Mouse (Mus musculus) ovary, postnatal 10 days (tissue): ENCODE results near the gene Tnfsf13.
A peak's percentile ranks its signal among the peaks of the same experiment; 100 is the strongest.
"Not testable (repeated sequence)": the region's sequence is repeated elsewhere in the genome, so short reads cannot be mapped to it uniquely, and the experiment has no call there.

Experiments used
- DNase-seq: peaks from one replicate; pipeline ENCODE4 v3.0.0; 2022; ENCODE audit warnings: low spot score

Tnfsf13 gene

GRCm38 (mm10) chr11:69703814-69704612 is 18.4 kb upstream of the Tnfsf13 start:
- no peak for DNase-seq

DNA sequence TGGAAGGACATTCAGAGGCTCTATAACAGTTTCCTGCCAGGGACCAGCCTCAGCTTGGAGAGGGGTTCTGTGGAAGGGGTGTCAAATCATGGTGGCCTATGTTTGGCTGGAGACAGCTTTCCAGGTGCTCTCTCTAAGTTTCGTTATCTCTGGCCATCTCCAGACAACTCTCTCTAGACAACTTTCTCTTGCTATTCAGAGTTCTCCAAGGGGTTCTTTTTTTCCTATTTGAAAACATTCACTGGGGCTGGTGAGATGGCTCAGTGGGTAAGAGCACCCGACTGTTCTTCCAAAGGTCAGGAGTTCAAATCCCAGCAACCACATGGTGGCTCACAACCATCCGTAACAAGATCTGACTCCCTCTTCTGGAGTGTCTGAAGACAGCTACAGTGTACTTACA is 17.8 kb upstream of the Tnfsf13 start:
- DNase-seq: not testable (repeated sequence)

GRCm38 (mm10) chr11:69702886-69703285 is 17.3 kb upstream of the Tnfsf13 start:
- DNase-seq: not testable (repeated sequence)

DNA sequence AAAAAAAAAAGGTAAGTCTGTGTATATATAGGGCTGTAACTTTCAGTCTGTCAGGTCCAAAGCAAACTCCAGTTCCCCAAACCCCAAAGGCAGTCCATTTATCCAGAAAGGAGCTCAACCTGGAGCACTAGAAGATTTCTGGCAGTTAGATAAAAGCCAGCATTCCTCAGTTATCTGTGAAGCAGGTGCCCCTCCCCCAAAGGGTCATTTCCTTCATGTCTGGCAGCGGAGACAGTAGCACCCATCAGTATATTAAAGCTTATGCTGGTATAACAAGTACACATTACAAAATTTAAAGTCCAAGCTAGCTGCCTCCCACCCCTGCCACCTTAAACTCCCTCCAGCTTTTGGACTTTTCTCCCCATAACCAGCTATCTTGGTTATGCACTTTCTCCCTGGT is 14.0 kb upstream of the Tnfsf13 start:
- DNase-seq: no peak

DNA sequence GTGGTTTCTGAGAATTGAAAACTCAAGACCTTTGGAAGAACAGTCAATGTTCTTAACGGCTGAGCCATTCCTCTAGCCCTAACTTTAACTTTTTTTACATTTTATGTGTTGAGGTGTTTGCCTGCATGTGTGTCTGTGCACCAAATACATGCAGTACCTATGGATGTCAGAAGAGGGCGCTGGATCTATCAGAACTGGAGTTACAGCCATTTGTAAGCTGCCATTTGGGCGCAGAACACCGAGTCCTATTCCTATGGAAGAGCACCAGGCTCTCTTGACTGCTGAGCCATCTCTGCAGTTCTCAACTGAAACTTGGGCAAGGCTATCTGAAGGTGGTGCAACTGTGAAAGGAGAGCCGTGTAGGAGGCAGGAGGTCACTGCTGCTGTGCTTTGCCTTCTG is 13.0 kb upstream of the Tnfsf13 start:
- DNase-seq: no peak

GRCm38 (mm10) chr11:69697396-69697795 is 11.8 kb upstream of the Tnfsf13 start:
- DNase-seq: no peak

DNA sequence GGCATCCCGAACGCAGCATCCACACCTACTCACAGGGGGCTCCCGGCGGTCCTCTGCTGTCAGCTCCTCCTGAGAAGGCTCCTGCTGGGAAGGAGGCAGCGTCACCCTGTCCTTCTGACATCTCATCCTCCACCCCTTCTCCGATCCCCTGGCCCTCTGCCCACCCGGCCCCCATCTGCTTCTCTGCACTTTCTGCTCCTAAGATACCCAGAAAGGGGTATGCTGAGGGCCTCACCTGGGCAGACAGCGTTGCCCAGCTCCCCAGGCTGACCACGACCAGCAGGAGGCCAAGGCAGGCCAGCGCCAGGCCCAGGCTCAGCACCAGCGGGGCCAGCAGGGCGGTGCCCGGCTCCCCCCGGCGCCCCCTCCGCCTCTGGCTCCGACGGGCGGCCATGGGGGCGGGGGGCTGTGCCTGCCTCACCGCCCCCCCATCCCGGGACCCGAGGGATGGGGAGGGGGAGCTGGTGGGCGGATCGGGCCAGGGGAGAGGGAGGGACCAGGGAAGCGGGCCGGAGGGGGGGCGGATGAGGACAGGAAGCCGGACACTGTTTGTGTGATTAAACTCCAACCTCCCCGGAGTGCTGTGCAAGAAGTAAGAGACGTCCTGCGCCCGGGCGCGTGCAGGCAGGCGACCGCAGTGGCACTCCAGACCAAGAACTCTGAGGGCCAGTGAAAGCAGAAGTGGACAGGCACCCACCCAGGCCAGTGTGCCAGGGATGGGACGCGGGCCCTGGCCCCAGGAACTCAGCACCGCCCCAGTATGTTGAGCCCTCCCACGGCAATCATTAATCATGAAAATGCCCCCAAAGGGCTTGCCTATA is 10.0 kb upstream of the Tnfsf13 start, which contains the start of the genes Tnfsf12 and Tnfsfm13:
TSS of gene Tnfsf12 (minus strand) at position 489 of the 821 bp plus-strand sequence.
TSS of gene Tnfsfm13 (minus strand) at position 738 of the 821 bp plus-strand sequence.
- DNase-seq: peak; percentile 65

- DNase-seq: no peak
Observed at GRCm38 (mm10) chr11:69695046-69695360, 9.4 kb upstream of the Tnfsf13 start.

GRCm38 (mm10) chr11:69693421-69693965 is 7.9 kb upstream of the Tnfsf13 start:
- no peak for DNase-seq

DNA sequence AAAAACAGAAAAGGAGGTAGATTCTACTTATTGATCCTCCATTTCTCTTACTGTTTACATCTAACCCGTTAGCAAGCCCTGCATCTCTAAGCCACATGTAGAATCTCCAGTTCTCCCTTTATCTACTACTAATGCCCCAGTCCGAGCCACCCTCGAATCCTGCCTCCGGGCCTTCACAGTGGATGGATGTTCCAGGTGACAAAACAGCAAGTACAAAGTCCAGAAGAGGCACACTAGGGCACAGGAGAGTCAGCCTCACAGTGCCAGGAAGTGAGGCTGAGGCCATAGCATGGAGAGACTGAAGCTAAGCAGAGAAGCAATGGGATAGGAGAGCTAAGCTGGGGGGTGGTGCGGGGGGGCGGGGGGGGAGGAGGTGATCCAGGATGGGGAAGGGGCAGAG is 7.3 kb upstream of the Tnfsf13 start:
- no peak for DNase-seq

DNA sequence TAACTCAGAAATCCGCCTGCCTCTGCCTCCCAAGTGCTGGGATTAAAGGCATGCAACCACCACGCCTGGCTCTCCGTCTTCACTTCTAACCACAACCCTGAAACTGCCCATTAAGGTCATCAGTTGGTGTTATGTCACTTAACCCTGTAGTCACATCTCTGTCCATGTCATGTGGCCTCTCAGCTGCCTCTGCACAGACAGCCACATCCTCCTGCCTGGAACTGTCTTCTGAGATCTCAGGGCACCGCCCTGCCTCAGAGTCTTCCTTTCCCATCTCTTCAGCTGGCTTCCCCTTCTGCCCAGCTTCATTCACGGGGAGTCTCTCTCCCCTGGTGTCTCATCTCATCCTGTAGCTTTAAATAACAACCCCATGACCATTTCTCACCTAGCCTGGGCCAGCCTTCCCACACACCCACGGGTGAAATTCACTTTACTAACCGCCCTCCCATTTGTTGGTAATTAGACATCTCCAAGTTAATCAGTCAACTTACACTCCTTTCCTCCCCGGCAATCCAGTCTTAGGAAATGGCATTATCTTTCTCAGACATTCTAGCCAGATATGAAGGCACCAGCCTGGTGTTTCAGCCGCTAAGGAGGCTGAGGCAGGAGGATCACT is 6.7 kb upstream of the Tnfsf13 start:
- DNase-seq: no peak

DNA sequence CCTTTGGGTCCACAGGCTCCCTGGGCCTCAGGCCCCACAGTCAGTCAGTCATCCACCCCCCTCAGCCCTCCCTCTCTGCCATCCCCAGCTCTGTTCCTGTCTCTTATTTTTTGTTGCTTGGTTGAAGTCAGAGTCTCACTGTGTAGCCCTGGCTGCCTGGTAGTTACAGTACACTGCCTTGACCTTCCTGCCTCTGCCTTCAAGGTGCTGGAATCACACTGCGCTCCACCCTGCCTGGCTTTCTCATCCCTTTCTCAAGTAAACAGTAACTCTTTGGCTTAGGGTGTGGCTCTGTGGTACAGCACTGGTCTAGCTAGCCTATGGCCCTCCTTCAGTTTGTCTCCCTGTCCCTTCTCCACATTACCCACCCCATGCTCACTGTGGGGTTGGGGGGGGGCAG is 4.3 kb upstream of the Tnfsf13 start:
- no peak for DNase-seq

DNA sequence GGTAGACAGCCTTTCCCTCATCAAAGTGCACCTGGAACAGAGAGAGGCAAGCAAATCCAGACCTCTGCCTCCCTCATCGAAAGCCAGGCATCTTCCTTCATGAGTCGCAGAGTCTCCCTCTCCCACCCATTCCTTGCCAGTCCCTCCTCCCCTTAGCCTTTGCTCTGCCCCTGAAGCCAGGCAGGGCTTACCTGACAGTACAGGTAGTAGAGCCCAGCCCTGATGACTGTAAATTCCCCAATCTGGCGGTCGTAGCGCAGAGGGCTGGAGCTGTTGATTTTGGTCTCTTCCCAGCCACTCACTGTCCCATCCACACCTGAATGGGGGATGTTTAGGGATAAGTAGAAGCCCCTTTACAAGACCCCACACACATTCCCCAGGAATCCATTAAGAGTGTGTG is 1.5 kb upstream of the Tnfsf13 start:
- no peak for DNase-seq

DNA sequence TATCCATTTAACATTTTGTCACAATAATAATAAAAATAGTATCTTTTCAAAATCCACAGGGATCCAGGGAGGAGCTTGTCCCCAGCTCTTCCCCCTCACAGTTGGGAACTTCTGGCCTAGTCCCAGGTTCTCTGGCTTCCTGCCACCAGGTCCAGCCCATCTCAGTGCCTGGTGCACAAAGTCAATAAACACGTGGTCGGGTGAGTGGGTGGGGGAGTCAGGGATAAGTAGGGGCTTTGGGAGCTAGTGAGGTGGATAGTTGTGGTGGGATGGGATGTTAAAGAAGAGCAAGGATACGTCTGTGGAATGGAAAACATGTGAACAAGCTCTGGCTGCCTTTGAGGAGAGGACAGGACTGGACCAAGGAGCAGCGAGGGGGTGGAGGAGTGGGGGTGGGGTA is 793 bp upstream of the Tnfsf13 start:
- no peak for DNase-seq

- DNase-seq: no peak
Observed at GRCm38 (mm10) chr11:69684936-69685335, 648 bp downstream of the Tnfsf13 start.

GRCm38 (mm10) chr11:69684128-69684745 is 1.3 kb downstream of the Tnfsf13 start:
- no peak for DNase-seq

GRCm38 (mm10) chr11:69683576-69683975 is 2.0 kb downstream of the Tnfsf13 start:
- DNase-seq: no peak

DNA sequence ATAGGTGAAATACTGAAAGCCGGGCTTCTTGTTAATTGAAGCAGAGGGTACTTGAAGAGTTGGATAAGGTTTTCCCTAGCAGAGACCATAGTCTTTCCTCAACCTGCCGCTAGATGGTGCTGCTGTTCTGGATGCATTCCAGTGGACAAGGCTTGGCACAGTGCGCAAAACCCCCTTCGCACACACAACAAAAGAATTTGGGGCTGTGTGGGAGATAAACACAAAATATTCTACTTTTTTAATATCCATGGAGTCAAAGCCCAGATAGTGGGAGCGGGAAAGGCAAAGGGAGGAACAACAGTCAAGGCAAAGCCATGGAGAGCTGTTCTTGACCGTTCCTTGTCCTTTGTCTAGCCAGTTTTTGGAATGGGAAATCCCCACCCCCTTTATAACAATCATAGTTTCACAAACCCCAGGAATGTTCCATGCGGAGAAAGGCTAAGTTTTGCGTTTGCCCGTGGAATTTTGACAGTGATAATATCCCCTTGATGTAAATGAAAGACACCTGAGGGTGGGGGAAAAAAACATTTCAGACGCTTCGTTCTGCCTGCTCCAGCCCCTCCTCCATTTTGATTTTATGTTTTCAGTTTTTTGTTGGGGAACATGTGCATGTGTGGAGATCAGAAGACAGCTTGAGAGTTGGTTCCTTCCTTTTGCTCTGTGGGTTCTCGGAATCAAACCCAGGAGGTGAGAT is 2.6 kb downstream of the Tnfsf13 start:
- peak; percentile 93 for DNase-seq

- no peak for DNase-seq
Observed at GRCm38 (mm10) chr11:69682209-69682839, 3.3 kb downstream of the Tnfsf13 start.

DNA sequence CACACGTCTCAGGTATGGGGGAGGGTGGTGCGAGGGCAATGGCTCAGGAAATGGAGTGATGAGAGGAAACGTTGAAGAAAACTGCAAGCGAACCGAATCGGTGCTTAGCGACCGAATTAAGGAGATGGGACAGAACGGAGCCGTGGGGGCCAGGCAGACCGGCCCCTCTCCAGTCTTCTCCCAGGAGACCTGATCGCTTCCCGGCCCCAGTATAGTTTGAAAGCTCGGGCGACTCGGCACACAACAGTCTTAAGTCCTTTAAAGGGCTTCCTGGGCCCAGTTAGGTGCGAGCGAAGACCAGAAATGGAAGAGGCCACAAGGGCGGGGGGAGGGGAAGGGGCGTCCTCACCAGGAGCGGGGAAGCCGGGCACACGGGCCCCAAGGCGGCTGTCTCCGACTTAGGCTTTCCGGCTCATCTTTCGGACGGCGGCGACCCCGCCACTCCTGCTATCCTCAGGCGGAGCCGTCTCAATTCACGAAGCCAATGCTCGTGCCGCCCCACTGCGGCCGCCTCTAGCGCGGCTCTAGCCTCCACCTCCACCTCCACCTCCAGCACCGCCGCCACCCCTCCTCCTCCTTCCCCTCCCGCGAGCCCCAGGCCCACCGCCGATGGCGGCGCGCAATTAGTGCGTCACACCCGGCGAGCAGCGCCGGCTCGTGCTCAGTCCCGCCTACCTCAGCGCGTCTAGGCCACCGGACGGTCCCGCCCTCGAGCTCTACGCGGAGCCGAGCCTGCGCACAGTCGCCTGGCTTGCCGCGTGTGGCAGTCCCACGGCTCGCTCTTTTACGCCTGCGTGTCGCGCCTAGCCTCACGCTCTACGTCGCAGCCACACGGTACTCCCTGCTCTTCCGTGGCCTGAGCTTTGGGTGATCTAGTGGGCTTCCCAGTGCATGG is 4.0 kb downstream of the Tnfsf13 start, which contains the start of gene Senp3:
TSS of gene Senp3 (minus strand) at position 771 of the 895 bp plus-strand sequence.
- peak; percentile 92 for DNase-seq
